Mouse (Mus musculus) C2C12 (cell line): ENCODE measurements at regions not wholly inside any gene's neighbourhood (a gene's known extent, or its start where the extent isn't known, plus 50 kb on each side); places are given as distances from the start of the nearest gene placed in this dataset.

Experiments
- H3K27me3 ChIP-seq: one replicate; pipeline ENCODE4 v1.6.1; 2011; ENCODE audit not compliant: control insufficient read depth, insufficient read depth, insufficient read length
- H3K36me3 ChIP-seq: one replicate; pipeline ENCODE4 v1.6.1; 2011; ENCODE audit not compliant: control insufficient read depth, insufficient read depth
- H3K4me3 ChIP-seq: one replicate; pipeline ENCODE4 v1.5.1; 2011; ENCODE audit warnings: mild to moderate bottlenecking, control low read depth; ENCODE audit not compliant: poor library complexity, insufficient read depth, severe bottlenecking
- H3K79me2 ChIP-seq: one replicate; pipeline ENCODE4 v1.6.1; 2011; ENCODE audit not compliant: control insufficient read depth, insufficient read depth
- H3K79me3 ChIP-seq: one replicate; pipeline ENCODE4 v1.6.1; 2011; ENCODE audit warnings: low read depth, control low read depth
- H3ac ChIP-seq: one replicate; pipeline ENCODE3; 2011; ENCODE audit warnings: low read depth; ENCODE audit not compliant: control insufficient read depth, insufficient read length
- CEBPB ChIP-seq: IDR thresholded peaks from one replicate; pipeline ENCODE4 v1.6.1; 2011; ENCODE audit warnings: low read depth, mild to moderate bottlenecking, control low read depth, moderate library complexity
- CTCF ChIP-seq: IDR thresholded peaks from one replicate; pipeline ENCODE4 v1.5.1; 2011; ENCODE audit not compliant: control insufficient read depth, insufficient read depth, insufficient read length
- FOSL1 ChIP-seq: IDR thresholded peaks from one replicate; pipeline ENCODE4 v1.8.0; 2011; ENCODE audit warnings: mild to moderate bottlenecking, low read length; ENCODE audit not compliant: poor library complexity, insufficient read depth, severe bottlenecking
- MAX ChIP-seq: IDR thresholded peaks from one replicate; pipeline ENCODE4 v1.6.1; 2011; ENCODE audit warnings: mild to moderate bottlenecking, control low read depth
- MYOD1 ChIP-seq: IDR thresholded peaks from one replicate; pipeline ENCODE4 v1.6.1; 2011; ENCODE audit warnings: low read depth; ENCODE audit not compliant: control insufficient read depth, insufficient read length
- MYOG ChIP-seq: IDR thresholded peaks from one replicate; pipeline ENCODE4 v1.6.1; 2011; ENCODE audit not compliant: control insufficient read depth, insufficient read length; ENCODE audit errors: extremely low read depth
- USF1 ChIP-seq: IDR thresholded peaks from one replicate; pipeline ENCODE4 v1.6.1; 2011; ENCODE audit warnings: low read depth, mild to moderate bottlenecking, control low read depth, moderate library complexity

GRCm38 (mm10) chr9:116329147-116329546 lies 154.0 kb upstream of the Tgfbr2 start:
- Histone ChIP-seq H3ac (no peak overlapping the region), H3K27me3 (no peaks in the 10 kb centered on the region), H3K36me3 (no peaks in the 10 kb centered on the region), H3K4me3 (no peak overlapping the region), H3K79me2 (no peaks in the 10 kb centered on the region), H3K79me3 (no peaks in the 10 kb centered on the region)
- no peak for TF ChIP-seq MYOD1
- TF ChIP-seq CTCF = no peak
- no peak for TF ChIP-seq USF1
- no peak for TF ChIP-seq CEBPB
- no peak for TF ChIP-seq MYOG
- no peak for TF ChIP-seq FOSL1
- no peak for TF ChIP-seq MAX

- no peak overlapping the region for H3ac ChIP-seq
- no peaks in the 10 kb centered on the region for H3K79me2 ChIP-seq
- no peak for TF ChIP-seq MAX
- TF ChIP-seq FOSL1 = no peak
- TF ChIP-seq MYOG = no peak
- TF ChIP-seq CEBPB = no peak
- TF ChIP-seq CTCF = no peak
- no peaks in the 10 kb centered on the region for H3K36me3 ChIP-seq
- no peaks in the 10 kb centered on the region for H3K79me3 ChIP-seq
- H3K4me3 ChIP-seq = no peak overlapping the region
- no peaks in the 10 kb centered on the region for H3K27me3 ChIP-seq
These were observed 153.0 kb upstream of the Tgfbr2 start for GRCm38 (mm10) chr9:116328201-116328600.

- H3ac ChIP-seq = no peak overlapping the region
- H3K79me3 ChIP-seq = no peaks in the 10 kb centered on the region
- no peaks in the 10 kb centered on the region for H3K27me3 ChIP-seq
- no peaks in the 10 kb centered on the region for H3K79me2 ChIP-seq
- H3K4me3 ChIP-seq = no peak overlapping the region
- no peaks in the 10 kb centered on the region for H3K36me3 ChIP-seq
- no peak for TF ChIP-seq MYOD1
- TF ChIP-seq USF1 = no peak
These were observed 151.9 kb upstream of the Tgfbr2 start for GRCm38 (mm10) chr9:116327080-116327479.

- Histone ChIP-seq H3ac (no peak overlapping the region), H3K36me3 (no peaks in the 10 kb centered on the region), H3K79me2 (no peaks in the 10 kb centered on the region), H3K79me3 (no peaks in the 10 kb centered on the region), H3K27me3 (no peaks in the 10 kb centered on the region), H3K4me3 (no peak overlapping the region)
- no peak for TF ChIP-seq FOSL1
- no peak for TF ChIP-seq MAX
- no peak for TF ChIP-seq MYOD1
- no peak for TF ChIP-seq USF1
- TF ChIP-seq CEBPB = no peak
- TF ChIP-seq CTCF = no peak
- TF ChIP-seq MYOG = no peak
These were observed 149.8 kb upstream of the Tgfbr2 start for GRCm38 (mm10) chr9:116324971-116325370.

GRCm38 (mm10) chr9:116323871-116324721 lies 148.9 kb upstream of the Tgfbr2 start:
- Histone ChIP-seq H3K27me3 (no peaks in the 10 kb centered on the region), H3K79me2 (no peaks in the 10 kb centered on the region), H3K36me3 (no peaks in the 10 kb centered on the region), H3K79me3 (no peaks in the 10 kb centered on the region), H3K4me3 (no peak overlapping the region), H3ac (no peak overlapping the region)
- TF ChIP-seq MAX = no peak
- no peak for TF ChIP-seq CEBPB
- TF ChIP-seq FOSL1 = no peak
- TF ChIP-seq CTCF = no peak
- no peak for TF ChIP-seq MYOG
- TF ChIP-seq USF1 = no peak
- peak; percentile 32 for TF ChIP-seq MYOD1

GRCm38 (mm10) chr9:116321908-116322307 lies 146.7 kb upstream of the Tgfbr2 start:
- H3K36me3 ChIP-seq = no peaks in the 10 kb centered on the region
- no peak overlapping the region for H3ac ChIP-seq
- H3K27me3 ChIP-seq = no peaks in the 10 kb centered on the region
- TF ChIP-seq CEBPB (no peak), FOSL1 (no peak), MAX (no peak), CTCF (no peak), USF1 (no peak), MYOD1 (no peak), MYOG (no peak)
- no peaks in the 10 kb centered on the region for H3K79me2 ChIP-seq
- H3K79me3 ChIP-seq = no peaks in the 10 kb centered on the region
- no peak overlapping the region for H3K4me3 ChIP-seq
